Mouse (Mus musculus) liver, embryonic 14.5 days (tissue): ENCODE data around the gene Nmur1. TPM values are rescaled to one million over a fixed set of nuclear protein-coding genes. Genes with fewer than 3 reads are reported as not detected.

Experiments
- ATAC-seq: fragments of 200-750 bp; cut with Nextera tagmentation; 2 replicates; pipeline ENCODE4 v1.8.0; 2017; ENCODE audit warnings: moderate number of reproducible peaks, mild to moderate bottlenecking, moderate library complexity; ENCODE audit not compliant: insufficient read depth
- DNase-seq, 3 experiments: peaks; one replicate each; pipeline ENCODE4 v3.0.0-alpha.2; 2012 to 2013; ENCODE audit warnings: low read depth in 3 of 3, low spot score in 3 of 3
- H3K27ac ChIP-seq: fragments of 300-500 bp; sonication (generic); 2 replicates; pipeline ENCODE4 v1.5.1; 2014; ENCODE audit warnings: moderate library complexity, mild to moderate bottlenecking, control low read depth, inconsistent platforms
- H3K27me3 ChIP-seq: fragments of 300-500 bp; sonication (generic); 2 replicates; pipeline ENCODE4 v1.6.1; 2014; ENCODE audit warnings: mild to moderate bottlenecking, low read length, moderate library complexity; ENCODE audit not compliant: control insufficient read depth, insufficient read depth
- H3K36me3 ChIP-seq: fragments of 300-500 bp; sonication (generic); replicated peaks from 2 replicates; pipeline ENCODE4 v1.6.1; 2014; ENCODE audit warnings: low read depth; ENCODE audit not compliant: control insufficient read depth, insufficient read depth
- H3K4me1 ChIP-seq, 2 experiments: fragments of 200-500 bp in 1 of 2; fragments of 300-500 bp in 1 of 2; sonication (generic) in 1 of 2; replicated peaks; 2 replicates each; pipeline ENCODE4 v1.6.1; 2012 to 2014; ENCODE audit warnings: antibody characterized with exemption in 1 of 2, inconsistent platforms in 1 of 2, low read length in 1 of 2; ENCODE audit not compliant: control insufficient read depth in 2 of 2, insufficient read depth in 2 of 2
- H3K4me2 ChIP-seq: fragments of 300-500 bp; sonication (generic); 2 replicates; pipeline ENCODE4 v1.6.1; 2014; ENCODE audit warnings: low read depth, mild to moderate bottlenecking, control low read depth, moderate library complexity
- H3K4me3 ChIP-seq, 2 experiments: fragments of 200-500 bp in 1 of 2; fragments of 300-500 bp in 1 of 2; sonication (generic) in 1 of 2; 2 replicates each; pipeline ENCODE4 v1.5.1; 2012 to 2014; ENCODE audit warnings: low read depth in 2 of 2, low read length in 2 of 2, mild to moderate bottlenecking in 2 of 2, control low read depth in 1 of 2, inconsistent platforms in 1 of 2, moderate library complexity in 1 of 2; ENCODE audit not compliant: insufficient read depth in 1 of 2
- H3K9ac ChIP-seq: fragments of 300-500 bp; sonication (generic); replicated peaks from 2 replicates; pipeline ENCODE4 v1.6.1; 2014; ENCODE audit warnings: mild to moderate bottlenecking, control low read depth, moderate library complexity
- H3K9me3 ChIP-seq: fragments of 300-500 bp; sonication (generic); 2 replicates; pipeline ENCODE4 v1.6.1; 2016; ENCODE audit warnings: low read length, mixed read lengths; ENCODE audit not compliant: control insufficient read depth
- CTCF ChIP-seq: IDR thresholded peaks from 2 replicates; pipeline ENCODE4 v1.5.1; 2016; ENCODE audit warnings: antibody characterized with exemption, low read depth, control low read depth
- EP300 ChIP-seq: IDR thresholded peaks from 2 replicates; pipeline ENCODE4 v1.6.1; 2016; ENCODE audit warnings: antibody characterized with exemption, low read depth
- WGBS: fragments of 180-500 bp; shearing (Covaris S2); extraction: QIAGEN DNeasy Blood & Tissue Kit; methylation state at CpG from one replicate; pipeline ENCODE4 v1.1.7; 2014; ENCODE audit not compliant: insufficient replicate concordance; 5-methylcytosine and 5-hydroxymethylcytosine counted together
- polyA plus RNA-seq, 2 experiments: library from polyadenylated mRNA; depleted of rRNA in 1 of 2; stranded (reverse) in 1 of 2; unstranded in 1 of 2; fragments of >200 nt; fragmentation: Nextera tagmentation in 1 of 2; extraction: Ambion mirVana in 1 of 2; gene quantifications; 2 replicates each; pipeline versions ENCODE4 v1.2.1 to v1.2.3; 2012 to 2014

The Nmur1 gene
- polyA plus RNA-seq, 2 experiments = not detected

GRCm38 (mm10) chr1:86432778-86433177, 6.8 kb upstream of the Nmur1 start:
- Histone ChIP-seq H3K9me3 (no peaks in the 10 kb centered on the region), H3K4me1 (peaks cover 28 to 34% of the 10 kb centered on the region in 2 experiments), H3K9ac (no peak overlapping the region), H3K4me2 (no peak overlapping the region), H3K27ac (peak overlapping the region; percentile 20; the same call in 1 of the 2 replicates), H3K4me3 (no peak overlapping the region), H3K36me3 (no peaks in the 10 kb centered on the region), H3K27me3 (no peaks in the 10 kb centered on the region)
- DNase-seq = peak in 1 of 3 experiments; percentile 33
- WGBS = 15% methylated on average over 4 of the region's 4 CpGs
- no peak for ATAC-seq
- TF ChIP-seq CTCF (no peak), EP300 (no peak)

- Histone ChIP-seq H3K27ac (no peak overlapping the region), H3K4me2 (no peak overlapping the region), H3K9me3 (no peaks in the 10 kb centered on the region), H3K9ac (no peak overlapping the region), H3K4me1 (peaks cover 15 to 17% of the 10 kb centered on the region in 2 experiments), H3K4me3 (no peak overlapping the region), H3K27me3 (no peaks in the 10 kb centered on the region), H3K36me3 (no peaks in the 10 kb centered on the region)
- WGBS = 41% methylated on average over 2 of the region's 2 CpGs
- TF ChIP-seq CTCF (peak; percentile 92), EP300 (no peak)
- ATAC-seq (no peak), DNase-seq (peak in 2 of 3 experiments; percentile 61 to 71)
Measured at GRCm38 (mm10) chr1:86430056-86430455, 4.0 kb upstream of the Nmur1 start.

DNA sequence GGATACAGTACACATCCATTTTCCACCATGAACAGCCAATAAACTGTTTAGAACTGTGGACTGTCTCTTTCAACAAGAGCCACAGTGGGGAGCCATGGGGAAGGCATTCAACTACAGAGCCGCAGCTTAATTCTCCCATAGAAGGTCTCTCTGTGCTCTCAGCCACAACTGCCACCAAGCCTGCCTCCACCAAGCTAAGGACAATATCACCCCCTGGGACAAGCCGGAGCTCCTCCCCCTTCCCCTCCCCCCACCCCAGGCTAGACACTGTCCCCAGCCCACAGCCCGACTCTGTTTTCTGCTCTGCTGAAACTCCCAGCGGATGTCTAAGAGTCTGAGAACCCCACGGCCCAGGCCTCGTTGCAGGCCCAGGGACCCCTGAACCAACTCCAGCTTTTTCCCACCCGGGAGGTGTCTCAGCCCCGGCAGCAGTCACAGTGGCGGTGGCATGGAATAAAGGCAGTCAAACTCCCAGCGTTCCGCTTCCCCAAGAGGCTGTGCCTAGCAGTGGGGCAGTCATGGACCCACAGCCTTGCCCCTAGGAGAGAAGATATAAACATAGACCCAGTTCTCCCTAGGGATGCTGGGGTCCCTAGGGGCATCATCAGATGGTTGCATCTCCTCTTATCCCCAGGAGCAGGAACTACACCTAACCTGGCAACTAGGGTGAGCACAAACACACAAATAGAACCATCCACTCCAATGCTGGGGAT, 1.0 kb downstream of the Nmur1 start:
- H3K4me3 ChIP-seq = no peak overlapping the region
- H3K27me3 ChIP-seq = no peaks in the 10 kb centered on the region
- no peak overlapping the region for H3K4me2 ChIP-seq
- no peaks in the 10 kb centered on the region for H3K36me3 ChIP-seq
- no peak overlapping the region for H3K27ac ChIP-seq
- no peaks in the 10 kb centered on the region for H3K4me1 ChIP-seq
- 50% methylated on average over 11 of the region's 11 CpGs for WGBS
- H3K9ac ChIP-seq = no peak overlapping the region
- no peak for TF ChIP-seq CTCF
- no peak for TF ChIP-seq EP300
- no peaks in the 10 kb centered on the region for H3K9me3 ChIP-seq
- DNase-seq (no peak), ATAC-seq (no peak)

- no peaks in the 10 kb centered on the region for H3K4me1 ChIP-seq
- TF ChIP-seq CTCF = no peak
- no peak for TF ChIP-seq EP300
- no peak overlapping the region for H3K4me2 ChIP-seq
- no peaks in the 10 kb centered on the region for H3K9me3 ChIP-seq
- WGBS = 50% methylated on average over 1 of the region's 1 CpGs
- no peaks in the 10 kb centered on the region for H3K27me3 ChIP-seq
- DNase-seq = no peak
- no peak overlapping the region for H3K27ac ChIP-seq
- H3K4me3 ChIP-seq = no peak overlapping the region
- no peak overlapping the region for H3K9ac ChIP-seq
- H3K36me3 ChIP-seq = no peaks in the 10 kb centered on the region
- no peak for ATAC-seq
Measured at GRCm38 (mm10) chr1:86424336-86424735, 1.7 kb downstream of the Nmur1 start.

- H3K27ac ChIP-seq = no peak overlapping the region
- no peak overlapping the region for H3K4me3 ChIP-seq
- TF ChIP-seq EP300 (no peak), CTCF (no peak)
- no peaks in the 10 kb centered on the region for H3K27me3 ChIP-seq
- H3K36me3 ChIP-seq = no peaks in the 10 kb centered on the region
- no peak overlapping the region for H3K4me2 ChIP-seq
- ATAC-seq = no peak
- H3K9ac ChIP-seq = no peak overlapping the region
- H3K4me1 ChIP-seq = no peaks in the 10 kb centered on the region
- H3K9me3 ChIP-seq = no peaks in the 10 kb centered on the region
- DNase-seq = no peak
- WGBS = 44% methylated on average over 5 of the region's 5 CpGs
Measured at GRCm38 (mm10) chr1:86423879-86424278, 2.1 kb downstream of the Nmur1 start.
